ENCODE assay signal across 14 mouse cellular contexts in genomic region chr5:136608814-136609434, GRCm38 (mm10). TPM values are rescaled to one million over a fixed set of nuclear protein-coding genes. Genes with fewer than 3 reads are reported as not detected.
A peak's percentile ranks its signal among the peaks of the same experiment; 100 is the strongest.
DNase-seq lines count a peak whose midpoint lies in the region; ATAC-seq and TF ChIP-seq lines count a peak whose summit lies in the region.
"Had no signal": no experiment of that assay in that cellular context is flagged by ENCODE, and none has a peak within 500 bp of the region (broad histone marks: within the 10 kb centered on the region; RNA-seq: fewer than 3 reads in every experiment).

No protein-coding gene starts in this region.

- H3K36me3 ChIP-seq in kidney, embryonic 15.5 days: no peaks in the 10 kb centered on the region
- H3K36me3 ChIP-seq in lung, embryonic 16.5 days (ENCODE audit: control insufficient read depth, insufficient read depth, low read length): no peaks in the 10 kb centered on the region
- no peaks in the 10 kb centered on the region for H3K36me3 ChIP-seq in hindbrain, postnatal 0 days (ENCODE audit: insufficient read depth, low read length)
- H3K36me3 ChIP-seq in hindbrain, embryonic 16.5 days (ENCODE audit: control insufficient read depth, insufficient read depth, low read length): no peaks in the 10 kb centered on the region
- H3K36me3 ChIP-seq: forebrain, embryonic 12.5 days; heart, embryonic 15.5 days; limb, embryonic 15.5 days had no signal

- no peaks in the 10 kb centered on the region for H3K27me3 ChIP-seq in kidney, embryonic 15.5 days
- no peaks in the 10 kb centered on the region for H3K27me3 ChIP-seq in lung, embryonic 16.5 days (ENCODE audit: control insufficient read depth, insufficient read depth, low read depth, low read length)
- H3K27me3 ChIP-seq in hindbrain, postnatal 0 days (ENCODE audit: insufficient read depth, low read length): no peaks in the 10 kb centered on the region
- no peaks in the 10 kb centered on the region for H3K27me3 ChIP-seq in hindbrain, embryonic 16.5 days (replicated peaks; ENCODE audit: control insufficient read depth, insufficient read depth, low read length)
- H3K27me3 ChIP-seq: forebrain, embryonic 12.5 days; limb, embryonic 15.5 days had no signal

- no peak for TF ChIP-seq CTCF in hindbrain, postnatal 0 days (IDR thresholded peaks at IDR 0.05; ENCODE audit: low read depth)

- H3K9me3 ChIP-seq in kidney, embryonic 15.5 days (replicated peaks): no peaks in the 10 kb centered on the region
- H3K9me3 ChIP-seq in lung, embryonic 16.5 days (ENCODE audit: control insufficient read depth, low read length): no peaks in the 10 kb centered on the region
- no peaks in the 10 kb centered on the region for H3K9me3 ChIP-seq in hindbrain, postnatal 0 days (ENCODE audit: low read length)
- no peaks in the 10 kb centered on the region for H3K9me3 ChIP-seq in hindbrain, embryonic 16.5 days (ENCODE audit: control insufficient read depth, low read length)
- H3K9me3 ChIP-seq: forebrain, embryonic 12.5 days; heart, embryonic 15.5 days; limb, embryonic 15.5 days had no signal

- peak; percentile 45 for DNase-seq in urinary bladder, postnatal 14 days (ENCODE audit: low spot score)
- no peak for DNase-seq in urinary bladder, adult 2 months (ENCODE audit: low spot score)
- no peak for DNase-seq in hindbrain, postnatal 0 days (ENCODE audit: low spot score)
- no peak for DNase-seq in testis, postnatal 14 days (ENCODE audit: low spot score)
- DNase-seq in layer of hippocampus, adult 11-12 months (ENCODE audit: low spot score): no peak
- DNase-seq: gastrocnemius, postnatal 25 days had no signal

- peak overlapping the region; percentile 4; the same call in 1 of the 2 replicates for H3K27ac ChIP-seq in kidney, embryonic 15.5 days
- peak overlapping the region; percentile 66 for H3K27ac ChIP-seq in lung, embryonic 16.5 days (ENCODE audit: low read length)
- H3K27ac ChIP-seq in hindbrain, postnatal 0 days: no peak overlapping the region
- no peak overlapping the region for H3K27ac ChIP-seq in hindbrain, embryonic 16.5 days (ENCODE audit: low read depth, low read length)
- H3K27ac ChIP-seq: forebrain, embryonic 12.5 days; heart, embryonic 15.5 days; hindbrain, embryonic 14.5 days; limb, embryonic 15.5 days had no signal

- no peak overlapping the region for H3K4me2 ChIP-seq in kidney, embryonic 15.5 days
- H3K4me2 ChIP-seq in lung, embryonic 16.5 days (ENCODE audit: low read depth, low read length): no peak overlapping the region
- H3K4me2 ChIP-seq in hindbrain, postnatal 0 days (ENCODE audit: low read depth, low read length): no peak overlapping the region
- H3K4me2 ChIP-seq in hindbrain, embryonic 16.5 days (ENCODE audit: low read length): no peak overlapping the region
- H3K4me2 ChIP-seq: forebrain, embryonic 12.5 days; heart, embryonic 15.5 days; hindbrain, embryonic 14.5 days; limb, embryonic 15.5 days had no signal

- H3K4me1 ChIP-seq in kidney, embryonic 15.5 days: peaks cover 9% of the 10 kb centered on the region; the same call in 1 of the 2 replicates
- H3K4me1 ChIP-seq in lung, embryonic 16.5 days (replicated peaks; ENCODE audit: control insufficient read depth, insufficient read depth, low read length): no peaks in the 10 kb centered on the region
- no peaks in the 10 kb centered on the region for H3K4me1 ChIP-seq in hindbrain, postnatal 0 days (ENCODE audit: insufficient read depth, low read length)
- H3K4me1 ChIP-seq in hindbrain, embryonic 16.5 days (ENCODE audit: control insufficient read depth, insufficient read depth, low read depth, low read length): no peaks in the 10 kb centered on the region
- H3K4me1 ChIP-seq: forebrain, embryonic 12.5 days; heart, embryonic 15.5 days; limb, embryonic 15.5 days had no signal

- ATAC-seq in kidney, embryonic 15.5 days (replicated peaks; ENCODE audit: low FRiP score): peak; percentile 66
- peak; percentile 91 for ATAC-seq in lung, embryonic 16.5 days (ENCODE audit: low read depth)
- ATAC-seq in hindbrain, postnatal 0 days: no peak
- ATAC-seq in hindbrain, embryonic 16.5 days: no peak

- H3K4me3 ChIP-seq in kidney, embryonic 15.5 days (replicated peaks): no peak overlapping the region
- no peak overlapping the region for H3K4me3 ChIP-seq in lung, embryonic 16.5 days (ENCODE audit: low read length)
- H3K4me3 ChIP-seq in hindbrain, postnatal 0 days (ENCODE audit: low read length): no peak overlapping the region
- H3K4me3 ChIP-seq in hindbrain, embryonic 16.5 days (ENCODE audit: low read length): no peak overlapping the region
- H3K4me3 ChIP-seq: forebrain, embryonic 12.5 days; heart, embryonic 15.5 days; limb, embryonic 15.5 days; myocyte had no signal

- no peak overlapping the region for H3K9ac ChIP-seq in kidney, embryonic 15.5 days
- no peak overlapping the region for H3K9ac ChIP-seq in lung, embryonic 16.5 days (ENCODE audit: low read length)
- H3K9ac ChIP-seq in hindbrain, postnatal 0 days (replicated peaks; ENCODE audit: low read length): no peak overlapping the region
- H3K9ac ChIP-seq in hindbrain, embryonic 16.5 days (ENCODE audit: low read depth, low read length): no peak overlapping the region
- H3K9ac ChIP-seq: forebrain, embryonic 12.5 days; heart, embryonic 15.5 days; hindbrain, embryonic 14.5 days; limb, embryonic 15.5 days had no signal

- WGBS in kidney, embryonic 15.5 days: 51% methylated on average over 6 of the region's 6 CpGs
- WGBS in lung, embryonic 16.5 days: 41% methylated on average over 6 of the region's 6 CpGs
- WGBS in hindbrain, postnatal 0 days: 61% methylated on average over 6 of the region's 6 CpGs
- 65% methylated on average over 6 of the region's 6 CpGs for WGBS in hindbrain, embryonic 16.5 days

RNA-seq across cellular contexts. Expression of gene Cux1, which starts 41.6 kb away (rescaled TPM):
- polyA plus RNA-seq in urinary bladder, adult 2 months (2012; rRNA removed): 36.8 and 48.9 TPM in 2 replicates
- polyA plus RNA-seq in kidney, embryonic 15.5 days (2015; fragmentation: Nextera tagmentation; extraction: Ambion mirVana): 108 and 110 TPM in 2 replicates
- polyA plus RNA-seq in lung, embryonic 16.5 days (2015; fragmentation: Nextera tagmentation; extraction: Ambion mirVana): 113 and 117 TPM in 2 replicates
- 132 and 137 TPM in 2 replicates for total RNA-seq in hindbrain, postnatal 0 days (2014; rRNA removed)
- 81.1 and 86.3 TPM in 2 replicates for polyA plus RNA-seq in hindbrain, postnatal 0 days (2015; fragmentation: Nextera tagmentation; extraction: Ambion mirVana)
- polyA plus RNA-seq in hindbrain, embryonic 16.5 days (2015; fragmentation: Nextera tagmentation; extraction: Ambion mirVana): 100 and 103 TPM in 2 replicates

Comparison
In these comparisons a context has a peak if more than half of its experiments do, and no peak if none do; other contexts are left out.
1. ATAC-seq: peak in kidney, embryonic 15.5 days (single experiment) and lung, embryonic 16.5 days (single experiment); none in hindbrain, postnatal 0 days (single experiment) and hindbrain, embryonic 16.5 days (single experiment).
2. H3K27ac ChIP-seq: peak in kidney, embryonic 15.5 days (single experiment) and lung, embryonic 16.5 days (single experiment); none in hindbrain, postnatal 0 days (single experiment) and hindbrain, embryonic 16.5 days (single experiment).